Mouse (Mus musculus): ENCODE data around the gene Gpr50. TPM values are rescaled to one million over a fixed set of nuclear protein-coding genes. Genes with fewer than 3 reads are reported as not detected.

Gpr50 gene
- total RNA-seq (2014; fragmentation: Nextera tagmentation) (not detected in 2 replicates), total RNA-seq (2017) (not detected in 2 replicates)

GRCm38 (mm10) chrX:71663374-71663773 is at the start of gene Gpr50:
TSS of gene Gpr50 (plus strand) at chrX:71663667.
- ATAC-seq (replicated peaks; ENCODE audit: poor library complexity, severe bottlenecking) = no peak

- ATAC-seq (replicated peaks; ENCODE audit: poor library complexity, severe bottlenecking) = no peak; the same call in 1 of the 2 replicates
Observed at GRCm38 (mm10) chrX:71622286-71622685, 41.2 kb upstream of the Gpr50 start.

GRCm38 (mm10) chrX:71623843-71624242 is 39.6 kb upstream of the Gpr50 start:
- ATAC-seq (replicated peaks; ENCODE audit: poor library complexity, severe bottlenecking) = peak; percentile 68

GRCm38 (mm10) chrX:71628306-71628705 is 35.2 kb upstream of the Gpr50 start:
- no peak for ATAC-seq (replicated peaks; ENCODE audit: poor library complexity, severe bottlenecking)

GRCm38 (mm10) chrX:71630709-71631108 is 32.8 kb upstream of the Gpr50 start:
- ATAC-seq (replicated peaks; ENCODE audit: poor library complexity, severe bottlenecking) = no peak

- ATAC-seq (replicated peaks; ENCODE audit: poor library complexity, severe bottlenecking) = no peak
Observed at GRCm38 (mm10) chrX:71631130-71631529, 32.3 kb upstream of the Gpr50 start.

- ATAC-seq (replicated peaks; ENCODE audit: poor library complexity, severe bottlenecking) = peak; percentile 67
Observed at GRCm38 (mm10) chrX:71647958-71648357, 15.5 kb upstream of the Gpr50 start.

GRCm38 (mm10) chrX:71648434-71648833 is 15.0 kb upstream of the Gpr50 start:
- no peak for ATAC-seq (replicated peaks; ENCODE audit: poor library complexity, severe bottlenecking)

- no peak for ATAC-seq (replicated peaks; ENCODE audit: poor library complexity, severe bottlenecking)
Observed at GRCm38 (mm10) chrX:71648848-71649454, 14.5 kb upstream of the Gpr50 start.

GRCm38 (mm10) chrX:71649993-71650392 is 13.5 kb upstream of the Gpr50 start:
- ATAC-seq (replicated peaks; ENCODE audit: poor library complexity, severe bottlenecking) = no peak

- ATAC-seq (replicated peaks; ENCODE audit: poor library complexity, severe bottlenecking) = no peak
Observed at GRCm38 (mm10) chrX:71661794-71662193, 1.7 kb upstream of the Gpr50 start.

GRCm38 (mm10) chrX:71663871-71664687 is 612 bp downstream of the Gpr50 start:
- no peak for ATAC-seq (replicated peaks; ENCODE audit: poor library complexity, severe bottlenecking)

- ATAC-seq (replicated peaks; ENCODE audit: poor library complexity, severe bottlenecking) = no peak
Observed at GRCm38 (mm10) chrX:71664688-71665026, 1.2 kb downstream of the Gpr50 start.

- no peak for ATAC-seq (replicated peaks; ENCODE audit: poor library complexity, severe bottlenecking)
Observed at GRCm38 (mm10) chrX:71670254-71670653, 6.8 kb downstream of the Gpr50 start.

GRCm38 (mm10) chrX:71700817-71701469 is 37.5 kb downstream of the Gpr50 start:
- ATAC-seq (replicated peaks; ENCODE audit: poor library complexity, severe bottlenecking) = no peak

Other genes with a start within 250 kb of the Gpr50 start
- 4.1 and 7.3 TPM in 2 replicates for gene Cd99l2, start 170.8 kb upstream of the Gpr50 start, total RNA-seq (2014; fragmentation: Nextera tagmentation)
- gene Cd99l2, start 170.8 kb upstream of the Gpr50 start, total RNA-seq (2017) = 5.8 and 10.1 TPM in 2 replicates
- 66.0 and 79.2 TPM in 2 replicates for gene Hmgb3, start 107.7 kb upstream of the Gpr50 start, total RNA-seq (2014; fragmentation: Nextera tagmentation)
- gene Hmgb3, start 107.7 kb upstream of the Gpr50 start, total RNA-seq (2017) = 129 and 138 TPM in 2 replicates
- gene Vma21, start 152.3 kb downstream of the Gpr50 start, total RNA-seq (2014; fragmentation: Nextera tagmentation) = 17.5 and 22.4 TPM in 2 replicates
- 12.4 and 14.8 TPM in 2 replicates for gene Vma21, start 152.3 kb downstream of the Gpr50 start, total RNA-seq (2017)

All from granulocyte monocyte progenitor cell, adult 5-6 weeks (primary cell).